Mouse (Mus musculus) C3H10T1/2 (cell line): ENCODE results near the gene Pigr. TPM values are rescaled to one million over a fixed set of nuclear protein-coding genes. Genes with fewer than 3 reads are reported as not detected.

ENCODE experiments used
- polyA plus RNA-seq, 2 experiments: library from polyadenylated mRNA; unstranded; fragments of >200 nt; fragmentation: generic; extraction: Trizol; gene quantifications; one replicate each; pipeline ENCODE4 v1.2.1; 2012; ENCODE audit warnings: missing spikeins in 2 of 2

The Pigr gene
- not detected for polyA plus RNA-seq

DNA sequence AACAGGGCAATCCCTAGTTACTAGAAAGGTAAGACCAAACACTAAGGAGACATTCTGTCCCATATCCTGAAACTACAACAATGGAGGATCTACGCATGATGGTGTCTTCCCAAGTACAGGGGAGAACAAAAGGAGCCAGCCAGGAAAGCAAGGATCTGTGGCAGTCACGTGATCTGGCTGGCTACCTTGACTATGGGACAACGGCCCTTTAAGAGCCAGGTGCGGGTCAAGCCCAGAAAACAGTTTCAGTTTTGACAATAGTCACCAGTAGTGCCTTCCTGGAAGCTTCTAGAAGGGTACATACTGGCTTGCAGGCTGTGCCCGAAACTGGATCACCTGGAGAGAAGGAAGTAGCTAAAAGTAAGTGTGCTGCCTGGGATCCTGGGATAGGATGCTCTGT, at the start of gene Pigr:
Pigr (plus strand) TSS at position 237 of the 400 bp plus-strand sequence.

DNA sequence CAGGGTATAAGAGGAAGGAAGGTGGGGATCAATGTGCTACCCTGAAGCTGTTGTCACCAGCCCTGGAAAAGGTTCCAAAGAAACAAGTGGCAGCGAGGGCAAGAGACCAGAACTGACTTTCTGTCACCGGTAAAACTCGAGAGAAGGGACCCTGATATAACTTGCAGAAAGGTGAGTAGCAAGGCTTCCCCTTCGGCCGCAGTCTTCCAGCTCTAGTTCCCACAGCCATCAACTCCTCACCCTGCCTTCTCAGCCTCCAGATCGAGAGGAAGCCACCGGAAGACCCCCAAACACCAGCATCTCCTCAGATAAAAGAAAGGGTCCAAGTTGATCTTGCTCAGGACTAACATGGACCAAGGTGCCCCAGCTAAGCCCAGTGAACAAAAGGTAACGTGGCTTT, 25.9 kb upstream of the Pigr start, which contains the start of gene Fcamr:
Fcamr (plus strand) TSS at position 301 of the 400 bp plus-strand sequence.

DNA sequence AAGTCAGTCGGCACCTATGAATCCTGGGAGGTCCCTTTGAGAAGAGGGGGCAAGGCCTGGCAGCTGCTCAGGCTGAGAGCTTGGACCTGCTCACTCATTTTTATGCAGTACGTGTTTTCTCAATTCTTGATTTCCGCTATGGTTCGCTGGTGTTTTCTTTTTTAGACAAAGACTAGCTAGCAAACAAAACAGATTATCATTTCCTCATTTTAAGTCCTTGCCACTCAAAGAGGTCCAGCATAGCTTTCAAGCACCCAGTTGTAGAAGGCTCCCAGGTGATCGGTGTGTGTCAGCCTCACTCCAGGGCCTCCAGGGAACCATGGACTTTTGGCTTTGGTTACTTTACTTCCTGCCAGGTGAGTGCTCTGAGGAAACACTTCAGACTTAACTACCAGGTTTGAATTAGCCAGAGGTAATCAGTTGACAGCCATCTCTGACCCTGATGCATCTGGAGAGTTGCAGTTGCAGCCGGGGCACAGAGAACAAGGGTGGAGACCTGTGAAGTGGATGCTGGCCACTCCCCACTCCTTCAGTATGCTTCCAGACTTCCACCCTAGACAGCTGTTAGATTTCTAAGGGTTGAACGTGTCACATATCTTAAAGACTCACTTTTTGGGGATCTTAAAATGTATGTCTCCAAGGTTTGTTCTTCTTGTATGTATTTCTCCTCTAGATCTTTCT, 39.2 kb downstream of the Pigr start, which contains the start of gene Fcmr:
Fcmr (plus strand) TSS at position 129 of the 681 bp plus-strand sequence.

DNA sequence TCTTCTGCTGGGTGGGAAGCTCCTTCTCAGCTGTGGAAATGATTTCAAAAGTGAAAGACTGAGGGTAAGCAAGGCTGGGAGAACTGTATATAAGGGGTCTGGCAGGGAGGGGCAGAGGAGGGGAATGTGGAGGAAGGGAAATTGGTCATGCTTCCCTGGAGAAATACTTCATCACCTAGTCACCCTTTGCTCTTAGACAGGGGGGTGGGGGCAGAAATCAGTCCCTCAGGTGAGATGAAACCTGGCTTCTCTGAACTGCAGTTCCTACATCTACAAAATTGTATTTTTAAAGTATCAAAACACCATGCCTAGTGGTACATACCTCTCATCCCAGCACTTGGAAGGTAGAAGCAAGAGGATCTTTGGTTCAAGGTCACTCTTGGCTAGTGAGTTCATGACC, 60.9 kb downstream of the Pigr start, which contains the start of gene Il24:
Il24 (minus strand) TSS at position 101 of the 400 bp plus-strand sequence.

Other genes with a start within 250 kb of the Pigr start
- not detected for gene Zp3r, start 197.1 kb upstream of the Pigr start, polyA plus RNA-seq
- gene C4bp, start 165.1 kb upstream of the Pigr start, polyA plus RNA-seq: not detected
- not detected for gene Gm29427, start 110.9 kb upstream of the Pigr start, polyA plus RNA-seq
- gene Yod1, start 109.4 kb upstream of the Pigr start, polyA plus RNA-seq: under 1 TPM; 0.08 to 0.60 TPM
- 1 to 10 TPM in 1 of 2 experiments, under 1 TPM in 1; 0.26 to 3.4 TPM for gene Pfkfb2, start 97.4 kb upstream of the Pigr start, polyA plus RNA-seq
- 1 to 10 TPM in 1 of 2 experiments, under 1 TPM in 1; 0.54 to 2.2 TPM for gene AA986860, start 94.7 kb upstream of the Pigr start, polyA plus RNA-seq
- gene Fcamr, start 25.8 kb upstream of the Pigr start, polyA plus RNA-seq: not detected
- gene Fcmr, start 39.0 kb downstream of the Pigr start, polyA plus RNA-seq: not detected
- not detected for gene Il24, start 60.8 kb downstream of the Pigr start, polyA plus RNA-seq
- not detected for gene Il20, start 84.8 kb downstream of the Pigr start, polyA plus RNA-seq
- gene Il19, start 113.4 kb downstream of the Pigr start, polyA plus RNA-seq: under 1 TPM in 1 of 2 experiments, not detected in 1; 0.07 TPM
- gene Il10, start 193.2 kb downstream of the Pigr start, polyA plus RNA-seq: not detected